Mouse (Mus musculus) right cerebral cortex, postnatal 25 days (tissue): ENCODE results near the gene Cdh5.

Experiments used
- DNase-seq: peaks from one replicate; pipeline ENCODE4 v3.0.0; 2022

The Cdh5 gene

GRCm38 (mm10) chr8:104142415-104142814 lies 41.0 kb downstream of the Cdh5 start:
- DNase-seq, result no peak

- no peak for DNase-seq
Observed at GRCm38 (mm10) chr8:104143379-104143778, 42.0 kb downstream of the Cdh5 start.

- no peak for DNase-seq
Observed at GRCm38 (mm10) chr8:104144434-104145216, 43.2 kb downstream of the Cdh5 start.

DNA sequence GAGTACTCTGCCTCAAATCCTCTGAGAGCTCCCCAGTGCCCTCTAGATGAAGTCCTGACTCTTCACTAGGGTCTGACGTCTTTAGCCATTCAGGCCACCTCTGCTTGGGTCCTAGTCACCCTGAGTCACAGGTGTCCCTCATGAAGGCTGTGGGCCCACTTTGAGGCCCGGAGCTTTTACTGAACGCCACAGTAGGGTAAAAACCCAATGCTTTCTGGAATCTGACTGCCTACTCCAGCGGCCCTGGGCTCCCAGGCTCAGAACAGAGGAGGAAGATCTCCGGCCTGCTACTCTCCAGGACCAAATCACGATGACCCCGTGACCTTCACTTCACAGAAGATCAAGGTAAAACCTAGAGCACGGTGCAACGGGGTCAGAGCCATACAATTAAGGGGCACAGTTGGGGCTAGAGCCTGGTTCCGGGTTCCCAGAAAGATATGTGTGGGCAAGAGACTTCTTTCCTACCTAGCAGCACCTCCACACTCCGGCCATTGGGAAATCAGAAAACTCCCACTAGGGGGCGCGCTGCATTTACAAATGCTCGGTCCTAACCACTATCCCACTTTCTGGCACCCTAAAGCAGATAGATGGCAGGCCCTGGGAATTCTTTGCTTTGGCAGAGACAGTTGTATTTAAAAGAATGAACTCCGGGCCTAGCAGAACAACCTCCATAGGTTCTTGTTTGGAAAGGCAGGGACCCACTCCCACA lies 44.7 kb downstream of the Cdh5 start:
- DNase-seq, result peak; percentile 65

DNA sequence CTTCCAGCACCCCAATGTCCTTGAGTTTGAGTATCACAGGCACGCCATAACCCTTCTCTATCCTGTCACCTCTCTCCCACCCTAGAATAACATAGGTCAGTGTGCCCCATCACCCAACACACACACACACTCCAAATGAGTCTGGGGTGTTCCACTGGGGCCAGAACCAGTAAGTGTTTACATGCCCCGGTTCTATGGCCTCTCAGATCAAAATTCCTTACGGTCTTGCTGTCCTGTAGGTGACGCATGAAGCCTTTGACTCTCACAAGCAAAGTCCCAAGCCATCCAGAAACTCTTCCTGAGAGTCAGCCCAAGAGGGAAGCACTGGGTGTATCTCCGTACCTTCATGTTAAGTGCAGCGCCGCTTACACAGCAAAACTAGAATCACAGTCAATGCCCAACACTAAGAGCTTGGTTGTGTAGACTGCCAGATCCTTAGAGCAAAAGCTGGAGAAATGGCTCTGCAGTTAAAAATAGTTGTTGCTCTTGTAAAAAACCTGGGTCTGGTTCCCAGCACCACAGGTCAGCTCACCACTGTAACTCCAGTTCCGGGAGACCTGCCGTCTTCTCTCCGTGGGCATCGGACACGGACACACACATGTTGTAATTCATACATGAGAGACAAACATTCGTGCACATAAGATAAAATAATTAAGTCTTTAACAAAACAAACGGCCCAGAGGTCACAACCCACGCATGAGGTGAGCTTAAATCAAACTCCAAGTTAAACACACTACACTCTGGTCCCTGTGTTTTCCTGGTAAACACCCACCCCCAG lies 45.5 kb downstream of the Cdh5 start:
- DNase-seq, result no peak

GRCm38 (mm10) chr8:104147947-104148346 lies 46.5 kb downstream of the Cdh5 start:
- no peak for DNase-seq

GRCm38 (mm10) chr8:104160731-104161130 lies 59.3 kb downstream of the Cdh5 start:
- DNase-seq, result no peak

DNA sequence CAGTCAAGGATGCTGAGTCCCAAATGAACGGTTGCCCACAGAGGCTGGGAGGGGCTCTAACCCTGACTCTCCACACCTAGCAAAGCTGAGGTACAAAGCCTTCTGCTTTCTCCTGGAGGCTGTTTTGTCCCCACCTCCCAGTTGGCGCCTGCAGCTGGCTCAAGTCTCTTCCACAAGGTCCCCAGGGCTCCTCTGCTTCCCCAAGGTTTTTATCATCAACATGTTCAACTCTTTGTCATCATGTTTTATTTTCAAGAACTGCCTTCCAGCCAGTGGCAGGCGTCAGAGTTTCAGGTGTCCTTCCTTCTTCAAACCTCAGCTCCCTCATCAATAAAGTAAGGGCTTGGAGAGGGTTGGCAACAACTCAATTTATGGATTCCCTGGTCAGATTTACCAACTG lies 68.0 kb downstream of the Cdh5 start:
- DNase-seq, result no peak

DNA sequence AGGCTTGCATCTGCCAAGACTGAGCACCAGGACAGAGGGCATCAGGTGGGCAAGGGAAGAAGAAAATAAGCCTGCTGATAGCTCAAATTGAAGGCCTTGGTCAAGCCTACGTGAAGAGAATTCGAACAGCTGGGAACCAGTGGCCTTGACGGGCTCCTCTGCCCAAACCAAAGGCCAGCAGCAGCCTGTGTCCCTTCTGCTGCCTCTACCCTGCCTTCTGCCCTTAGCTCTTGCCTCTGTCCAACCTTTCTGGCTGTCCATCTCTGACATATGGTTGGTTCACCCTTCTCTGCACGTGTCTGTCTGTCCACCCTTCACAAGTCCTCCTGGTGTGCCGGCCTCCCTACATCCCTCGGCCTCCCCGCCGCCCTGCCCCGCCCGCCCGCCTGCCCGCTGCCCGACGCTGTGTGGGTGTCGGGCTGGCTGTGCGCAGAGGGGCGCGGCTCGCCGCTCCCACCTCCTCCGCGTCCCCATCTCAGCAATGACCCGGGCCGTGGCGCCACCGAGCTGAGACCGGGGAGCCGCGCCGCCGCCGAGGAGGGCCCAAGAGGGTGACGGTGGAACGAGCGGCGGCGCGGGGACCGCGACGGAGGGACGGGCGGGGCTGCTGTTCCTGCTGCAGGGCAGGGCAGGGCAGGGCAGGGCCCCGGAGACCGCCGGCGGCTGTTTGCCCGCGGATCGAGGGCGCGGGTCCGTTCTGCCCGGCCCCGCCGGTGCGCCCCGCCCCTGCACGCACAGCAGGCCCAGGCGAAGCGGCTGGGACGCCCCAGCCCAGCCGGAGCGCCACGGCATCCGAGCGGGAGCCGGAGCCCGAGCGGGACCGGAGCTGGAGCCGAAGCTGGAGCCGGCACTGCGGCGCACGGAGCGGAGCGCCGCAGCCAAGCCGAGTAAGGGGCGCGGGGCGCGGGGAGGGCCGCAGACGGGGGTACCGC lies 69.0 kb downstream of the Cdh5 start, which contains the start of gene Bean1:
Bean1 (plus strand) TSS at position 325 of the 932 bp plus-strand sequence.
- DNase-seq, result peak; percentile 58

GRCm38 (mm10) chr8:104171050-104171620 lies 69.7 kb downstream of the Cdh5 start:
- DNase-seq, result no peak

- no peak for DNase-seq
Observed at GRCm38 (mm10) chr8:104172420-104172819, 71.0 kb downstream of the Cdh5 start.

- no peak for DNase-seq
Observed at GRCm38 (mm10) chr8:104175848-104176527, 74.6 kb downstream of the Cdh5 start.

- DNase-seq, result peak; percentile 20
Observed at GRCm38 (mm10) chr8:104177054-104177453, 75.6 kb downstream of the Cdh5 start.

DNA sequence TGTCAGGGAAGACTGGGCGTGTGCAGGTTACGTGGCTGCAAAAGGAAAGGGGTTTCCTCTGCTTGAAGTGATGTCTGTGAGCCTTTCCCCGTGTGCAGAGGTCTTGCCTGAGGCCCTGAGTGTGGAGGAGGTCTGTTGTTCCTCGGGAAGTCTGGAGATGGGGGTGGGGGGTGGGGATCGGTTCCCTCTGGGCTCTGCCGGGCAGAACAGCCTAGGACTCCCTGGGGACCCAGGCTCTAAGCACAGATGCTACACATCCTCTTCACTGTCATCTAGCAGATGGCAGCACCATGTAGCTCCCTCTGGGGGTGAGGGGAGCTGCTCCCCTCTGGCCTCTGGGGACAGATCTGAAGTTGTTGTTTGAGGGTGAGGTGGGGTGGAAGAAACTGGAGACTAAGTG lies 83.5 kb downstream of the Cdh5 start:
- DNase-seq, result no peak

DNA sequence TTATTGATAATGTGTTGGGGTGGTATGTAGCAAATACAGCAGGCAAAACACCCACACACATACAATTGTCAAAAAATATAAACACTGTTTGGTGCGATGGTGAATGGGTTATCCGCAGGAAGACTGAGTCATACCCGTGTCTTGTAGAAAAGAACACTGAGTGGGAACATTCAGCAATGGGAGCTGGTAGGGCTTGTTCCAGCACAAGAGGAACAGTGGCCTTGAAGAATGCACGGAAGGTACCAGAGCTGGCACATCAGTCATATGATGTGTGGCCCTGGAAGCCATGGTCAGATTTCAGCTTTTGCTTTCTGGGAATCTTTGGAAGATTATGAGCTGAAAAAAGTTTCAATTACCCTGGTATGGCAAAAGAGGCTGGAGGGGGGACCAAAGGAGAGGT lies 85.4 kb downstream of the Cdh5 start:
- no peak for DNase-seq

DNA sequence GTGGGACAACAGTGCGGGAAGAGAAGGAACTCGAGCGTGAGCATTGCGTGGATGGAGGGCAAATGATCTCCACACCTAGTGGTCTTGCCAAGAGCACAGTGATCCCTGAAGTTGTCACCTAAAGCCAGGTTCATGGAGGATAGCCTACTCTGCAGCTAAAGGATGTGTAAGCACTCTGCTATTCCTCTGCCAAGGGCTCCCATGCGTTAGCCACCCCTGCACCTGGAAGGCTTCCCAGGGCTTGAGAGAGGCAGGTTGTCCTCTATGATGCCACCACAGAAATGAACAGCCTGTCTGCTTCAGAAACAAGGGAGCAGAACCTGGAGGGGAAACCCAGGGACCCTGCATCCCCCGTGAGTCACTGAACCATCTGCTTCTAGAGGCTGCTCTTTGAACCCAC lies 86.2 kb downstream of the Cdh5 start:
- no peak for DNase-seq

GRCm38 (mm10) chr8:104188459-104188858 lies 87.0 kb downstream of the Cdh5 start:
- DNase-seq, result no peak

- DNase-seq, result no peak
Observed at GRCm38 (mm10) chr8:104190777-104191468, 89.5 kb downstream of the Cdh5 start.

GRCm38 (mm10) chr8:104191496-104191895 lies 90.1 kb downstream of the Cdh5 start:
- DNase-seq, result no peak
